Mouse (Mus musculus) spleen, adult 2 months (tissue): ENCODE data around the gene Cyp4f40.

Source experiments
- CTCF ChIP-seq: fragments of 200-500 bp; IDR thresholded peaks from 2 replicates; pipeline ENCODE4 v1.5.1; 2011; ENCODE audit warnings: mild to moderate bottlenecking, inconsistent platforms; ENCODE audit not compliant: insufficient read depth, insufficient read length, insufficient replicate concordance; ENCODE audit errors: extremely low read depth
- POLR2A ChIP-seq: fragments of 200-500 bp; IDR thresholded peaks from 2 replicates; pipeline ENCODE4 v1.6.1; 2011; ENCODE audit warnings: low read depth, low read length, inconsistent platforms

- no peak for TF ChIP-seq CTCF
- no peak for TF ChIP-seq POLR2A
Observed at GRCm38 (mm10) chr17:32612417-32612816, 46.3 kb upstream of the Cyp4f40 start.
